Mouse (Mus musculus): ENCODE measurements around the gene Pdcd11.

- no peak for TF ChIP-seq GATA1 (IDR thresholded peaks at IDR 0.05; ENCODE audit: borderline replicate concordance, low read length)
- TF ChIP-seq FLI1 (IDR thresholded peaks at IDR 0.05; ENCODE audit: low read length), result no peak
Measured at GRCm38 (mm10) chr19:47053471-47053870, 37.1 kb upstream of the Pdcd11 start.
